Mouse (Mus musculus) T-cell, adult 66 days (primary cell): ENCODE data around the gene Csrnp3. TPM values are rescaled to one million over a fixed set of nuclear protein-coding genes. Genes with fewer than 3 reads are reported as not detected.

Source experiments
- total RNA-seq, 2 experiments: library from RNA; stranded (reverse); gene quantifications; 3 replicates in 1 of 2; 4 replicates in 1 of 2; pipeline ENCODE4 v1.2.4; 2023

Gene Csrnp3
- total RNA-seq = not detected

GRCm38 (mm10) chr2:65845551-65845950, at the start of gene Csrnp3:
Gene Csrnp3 (plus strand): TSS chr2:65845767.

Other genes with a start within 250 kb of the Csrnp3 start
- under 1 TPM in 1 of 2 experiments, not detected in 1; 0.09 TPM for gene Scn2a, start 225.0 kb upstream of the Csrnp3 start, total RNA-seq